Mouse (Mus musculus): ENCODE results near the gene Gabpb1.

Gene Gabpb1

DNA sequence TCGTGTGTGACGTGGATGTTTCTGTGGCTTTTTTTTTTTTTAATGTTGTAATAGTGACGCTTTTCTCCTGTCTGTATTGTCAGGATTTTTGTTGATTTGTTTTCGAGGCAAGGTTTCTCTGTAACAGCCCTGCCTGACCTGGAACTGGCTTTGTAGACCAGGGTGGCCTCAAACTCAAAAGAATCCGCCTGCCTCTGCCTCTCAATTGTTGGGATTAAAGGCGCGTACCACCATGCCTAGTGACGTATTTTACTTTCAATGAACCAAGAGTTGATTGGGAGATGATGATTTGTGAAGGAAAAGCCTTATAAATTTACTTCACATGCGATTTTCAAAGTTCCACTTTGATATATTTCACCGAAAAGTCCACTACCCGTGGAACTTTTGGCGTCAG, at the start of gene Gabpb1:
Gene Gabpb1 (minus strand): TSS at position 216 of the 394 bp plus-strand sequence.
- peak; percentile 30 for DNase-seq

- no peak for DNase-seq
Measured at GRCm38 (mm10) chr2:126712950-126713349, 36.8 kb upstream of the Gabpb1 start.

- no peak for DNase-seq
Measured at GRCm38 (mm10) chr2:126712526-126712925, 36.4 kb upstream of the Gabpb1 start.

- no peak for DNase-seq
Measured at GRCm38 (mm10) chr2:126708361-126708760, 32.2 kb upstream of the Gabpb1 start.

DNA sequence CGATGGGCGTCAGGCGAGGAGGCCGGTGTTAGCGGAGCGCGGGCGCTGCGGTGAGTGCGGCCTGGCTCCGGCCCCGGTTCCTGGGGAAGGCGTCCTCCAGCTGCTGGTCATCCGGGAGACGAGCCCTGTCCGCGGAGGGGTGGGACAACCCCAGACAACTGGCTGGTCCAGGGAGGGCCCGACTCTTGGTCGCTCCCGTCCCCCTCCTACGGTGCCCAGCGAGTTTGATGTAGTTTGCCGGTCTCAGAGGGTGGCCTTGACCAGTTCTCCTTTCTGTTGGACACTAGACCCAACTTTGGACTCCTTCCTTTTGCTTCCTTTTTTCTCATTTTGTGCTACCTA, 31.3 kb upstream of the Gabpb1 start:
- no peak for DNase-seq

GRCm38 (mm10) chr2:126706759-126707437, 30.8 kb upstream of the Gabpb1 start, which contains the start of gene Usp8:
Usp8 (plus strand) TSS chr2:126707328.
- peak; percentile 97 for DNase-seq

DNA sequence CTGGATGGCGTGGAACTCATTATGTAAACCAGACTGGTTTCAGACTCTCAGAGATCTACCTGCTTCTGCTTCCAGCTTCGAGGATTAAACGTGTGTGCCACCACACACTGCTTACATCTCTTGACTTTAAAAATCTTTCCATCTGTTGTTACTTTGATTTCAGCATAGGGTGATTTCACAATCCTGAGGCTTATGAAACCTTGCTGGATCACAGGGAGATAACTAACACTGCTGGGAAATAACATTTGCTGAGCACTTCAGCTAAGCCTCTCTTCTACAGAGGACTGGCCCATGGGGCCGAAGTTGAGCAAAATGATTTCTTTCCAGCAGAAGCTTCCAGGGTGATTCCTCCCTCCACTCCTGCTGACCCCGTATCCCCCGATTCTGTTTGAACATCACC, 19.1 kb upstream of the Gabpb1 start:
- DNase-seq: no peak

DNA sequence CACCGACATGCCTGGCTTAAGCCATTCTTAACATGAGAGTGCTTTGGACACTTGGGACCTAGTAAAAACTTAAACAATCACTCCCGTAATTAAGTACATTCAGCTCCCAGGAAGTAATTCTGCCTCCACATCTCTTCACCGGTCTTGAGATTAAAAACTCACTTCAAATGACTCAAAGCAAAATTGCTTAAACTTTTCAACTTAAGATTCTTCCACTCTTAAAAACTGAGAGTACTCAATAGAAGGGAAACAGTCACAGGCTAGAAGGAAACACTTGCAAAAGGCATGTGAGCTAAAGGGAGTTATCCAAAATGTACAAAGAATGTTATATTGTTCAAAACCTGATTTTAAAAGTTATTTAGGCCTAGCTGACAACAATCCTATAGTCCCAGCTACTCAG, 15.2 kb upstream of the Gabpb1 start:
- no peak for DNase-seq

- DNase-seq: no peak
Measured at GRCm38 (mm10) chr2:126682937-126683336, 6.8 kb upstream of the Gabpb1 start.

- DNase-seq: no peak
Measured at GRCm38 (mm10) chr2:126682333-126682732, 6.2 kb upstream of the Gabpb1 start.

- no peak for DNase-seq
Measured at GRCm38 (mm10) chr2:126677366-126677765, 1.2 kb upstream of the Gabpb1 start.

DNA sequence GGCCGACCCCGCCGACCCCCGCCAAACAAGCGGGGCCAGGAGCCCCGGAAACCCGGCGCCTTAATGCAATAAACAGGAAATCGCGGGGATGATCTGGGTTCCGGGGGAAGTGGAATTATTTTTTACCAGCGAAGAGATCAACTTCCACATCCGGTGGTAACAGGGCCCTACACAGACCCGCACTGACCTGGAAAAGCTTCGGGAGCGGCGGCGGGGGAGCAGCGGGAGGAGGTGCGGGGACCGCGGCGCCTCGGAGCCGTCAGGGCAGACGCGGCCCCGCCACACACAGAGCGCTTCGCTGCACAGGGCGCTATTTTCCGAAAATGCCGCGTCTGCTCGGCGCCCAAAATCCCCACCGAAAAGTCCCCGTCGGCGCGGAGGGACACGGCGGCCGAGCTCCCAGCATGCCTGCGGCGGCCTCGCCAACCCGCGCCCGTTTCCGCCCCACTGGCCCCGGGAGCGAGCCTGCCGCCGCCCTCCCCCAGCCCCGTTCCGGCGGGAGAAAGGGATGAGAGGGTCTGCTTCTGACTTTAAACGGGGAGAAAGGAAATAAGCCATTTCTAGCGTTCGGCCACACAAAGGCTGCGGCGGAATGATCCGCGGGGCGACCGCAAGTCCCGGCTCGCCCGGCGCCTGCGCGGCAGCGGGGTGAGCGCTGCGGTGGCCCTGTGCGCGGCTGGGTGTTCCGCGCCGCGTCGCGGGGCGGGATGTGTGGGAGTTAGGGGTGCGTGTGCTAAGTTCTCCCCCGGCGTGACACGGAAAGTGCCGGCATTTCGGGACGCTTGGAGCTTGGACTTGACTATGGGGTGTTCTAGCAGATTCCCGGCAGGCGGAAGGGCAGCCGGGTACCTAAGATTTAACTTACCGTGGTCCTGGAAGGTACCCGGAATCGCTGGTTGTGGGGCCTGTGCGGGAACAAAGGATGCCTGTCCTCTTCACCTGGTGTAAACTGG, 692 bp downstream of the Gabpb1 start:
- peak; percentile 87 for DNase-seq

DNA sequence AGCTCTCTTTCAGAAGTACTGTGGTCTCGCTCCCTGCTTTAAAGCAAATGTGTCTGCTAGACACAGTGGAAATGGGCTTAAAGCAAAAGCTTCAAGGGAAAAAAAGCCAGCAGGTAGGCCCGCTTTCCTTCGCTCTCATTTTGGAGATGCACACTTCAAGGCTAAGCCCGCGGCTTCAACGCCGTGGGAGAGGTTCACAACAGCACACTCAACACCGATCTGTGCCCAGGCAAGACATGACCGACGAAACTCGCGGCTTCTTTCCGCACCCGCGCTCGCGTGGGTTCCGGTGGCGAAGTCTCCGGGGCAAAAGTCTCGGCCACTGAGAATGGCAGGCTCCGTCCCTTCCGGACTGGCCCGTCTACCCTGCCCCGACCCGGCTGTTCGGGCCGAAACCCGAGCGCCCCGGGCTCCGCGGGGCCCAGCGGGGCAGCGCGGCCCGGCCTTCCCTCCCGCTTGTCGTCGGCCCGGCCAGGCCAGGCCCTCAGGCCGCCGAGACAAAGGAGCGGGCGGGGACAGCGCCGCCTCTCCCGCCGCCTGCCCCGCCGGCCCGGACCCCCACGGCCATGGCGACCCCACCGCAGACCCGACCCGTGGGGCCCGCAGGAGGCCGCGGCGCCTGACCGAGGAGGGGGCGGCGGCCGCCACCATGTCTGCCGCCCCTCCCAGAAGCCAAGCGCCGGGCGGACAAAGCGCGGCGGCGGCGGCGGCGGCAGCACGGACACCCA, 1.5 kb downstream of the Gabpb1 start:
- DNase-seq: no peak

DNA sequence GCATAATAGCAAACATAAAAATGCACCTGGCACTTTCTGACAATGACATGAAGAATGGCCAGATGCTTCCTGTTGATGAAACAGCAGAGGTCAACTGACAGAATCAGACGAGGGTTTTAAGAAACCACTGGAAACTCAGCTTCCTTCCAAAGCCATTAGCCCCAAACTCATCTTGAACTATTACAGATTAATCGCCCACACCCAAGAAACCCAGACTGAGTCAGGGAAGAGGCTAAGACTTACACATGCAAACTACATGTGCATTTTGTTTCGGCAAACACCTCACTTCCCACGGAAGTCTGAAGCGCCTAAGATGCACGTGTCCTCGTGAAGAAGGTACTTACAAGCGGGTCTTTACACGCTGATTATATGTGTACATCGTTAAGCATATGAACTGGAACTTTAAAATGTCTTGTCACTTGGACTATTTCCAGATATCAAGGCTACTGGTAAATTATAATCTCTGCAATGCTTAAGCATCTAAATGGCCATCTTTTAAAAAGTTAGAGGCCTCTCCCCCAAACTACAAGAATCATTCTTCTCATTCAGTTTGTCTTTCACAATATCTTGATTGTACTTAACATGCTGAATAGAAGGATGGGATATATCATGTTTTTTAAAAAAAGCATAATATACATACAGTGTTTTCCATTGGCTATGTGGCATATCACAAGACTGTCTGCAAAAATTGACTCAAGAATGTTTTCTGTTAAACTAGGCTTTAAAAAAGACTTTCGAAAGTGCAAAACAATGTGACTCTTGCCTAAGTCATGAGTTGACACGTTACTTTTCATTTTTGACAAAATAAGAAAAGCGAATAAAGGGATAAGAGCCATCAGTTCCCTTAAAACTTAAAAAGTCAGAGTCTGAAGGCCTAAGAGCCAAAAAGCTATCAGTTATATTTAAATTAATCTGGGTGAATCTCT, 2.6 kb downstream of the Gabpb1 start:
- DNase-seq: no peak

GRCm38 (mm10) chr2:126668621-126669252, 7.4 kb downstream of the Gabpb1 start:
- DNase-seq: no peak

- no peak for DNase-seq
Measured at GRCm38 (mm10) chr2:126665984-126666383, 10.2 kb downstream of the Gabpb1 start.

GRCm38 (mm10) chr2:126663481-126663880, 12.7 kb downstream of the Gabpb1 start:
- DNase-seq: peak; percentile 27

GRCm38 (mm10) chr2:126652929-126653328, 23.2 kb downstream of the Gabpb1 start:
- DNase-seq: no peak

DNA sequence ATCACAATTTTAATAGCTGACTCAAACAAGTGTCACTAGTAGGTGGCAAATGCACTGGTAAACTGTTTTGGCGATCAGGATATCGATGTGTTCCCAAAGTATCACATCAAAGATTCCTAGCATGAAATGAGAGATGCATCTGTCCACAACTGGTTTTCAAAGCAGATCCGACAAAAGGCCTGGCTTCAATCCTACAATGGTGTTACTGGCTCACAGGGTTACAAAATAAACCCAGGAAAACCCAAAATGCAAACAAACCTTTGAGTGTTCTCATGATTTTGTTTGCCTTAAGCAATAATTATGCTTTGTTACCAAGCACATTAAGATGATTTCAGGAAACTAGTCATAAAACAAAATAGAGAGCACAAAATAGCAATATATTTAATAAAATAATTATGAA, 28.4 kb downstream of the Gabpb1 start:
- DNase-seq: no peak

DNA sequence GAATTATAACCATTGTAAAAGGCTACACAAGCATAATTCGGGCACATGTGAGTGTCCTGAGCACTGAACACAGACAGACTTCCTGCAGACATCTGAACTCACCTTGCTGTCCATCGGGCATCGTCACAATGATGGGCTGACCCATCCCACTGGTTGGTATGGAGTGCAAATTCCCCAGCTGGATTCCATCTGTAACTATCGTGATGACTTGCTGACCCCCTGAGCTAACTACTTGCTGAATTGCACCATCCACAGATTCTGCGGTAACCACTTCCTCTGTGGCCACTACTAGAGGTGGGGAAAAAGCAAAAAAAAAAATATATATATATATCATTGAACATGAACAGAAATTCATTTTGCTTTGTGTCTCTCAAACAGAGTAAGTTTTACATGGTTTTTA, 29.7 kb downstream of the Gabpb1 start:
- no peak for DNase-seq

DNA sequence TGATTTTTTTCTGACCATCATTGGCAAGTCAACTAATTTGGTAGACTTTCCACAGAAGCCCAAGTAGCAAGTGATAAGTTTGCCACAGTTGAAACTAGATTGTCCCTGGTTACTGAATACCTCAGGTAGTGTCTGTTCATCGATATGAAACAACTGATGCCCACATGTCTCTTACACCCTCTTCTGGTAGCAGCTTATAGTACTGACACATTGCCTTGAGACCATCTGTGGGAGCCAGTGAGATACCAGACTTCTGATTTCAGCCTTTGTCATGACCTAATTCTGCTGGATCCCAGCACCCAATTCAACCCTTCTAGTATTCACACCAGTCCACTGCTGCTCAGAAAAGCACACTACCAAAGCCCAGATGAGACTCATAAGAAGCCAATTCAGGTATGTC, 31.4 kb downstream of the Gabpb1 start:
- no peak for DNase-seq

DNA sequence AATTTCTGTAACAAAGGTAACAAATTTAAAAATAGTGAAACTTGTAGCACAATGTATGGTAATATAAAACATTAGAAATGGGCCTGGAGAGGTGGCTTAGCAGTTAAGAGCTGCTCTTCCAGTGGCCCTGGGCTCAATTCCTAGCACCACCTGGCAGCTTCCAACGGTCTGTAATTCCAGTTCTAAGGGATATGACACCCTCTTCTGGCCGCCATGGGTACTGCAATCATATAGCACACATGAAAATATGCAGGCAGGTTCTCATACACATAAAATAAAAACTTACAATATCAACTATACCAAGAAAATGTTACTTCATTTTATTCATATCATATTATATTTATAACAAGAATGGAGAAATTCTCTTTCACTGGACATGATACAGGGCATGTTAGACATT, 35.8 kb downstream of the Gabpb1 start:
- no peak for DNase-seq
